Mouse (Mus musculus): ENCODE measurements at regions not wholly inside any gene's neighbourhood (a gene's known extent, or its start where the extent isn't known, plus 50 kb on each side); places are given as distances from the start of the nearest gene placed in this dataset.

DNA sequence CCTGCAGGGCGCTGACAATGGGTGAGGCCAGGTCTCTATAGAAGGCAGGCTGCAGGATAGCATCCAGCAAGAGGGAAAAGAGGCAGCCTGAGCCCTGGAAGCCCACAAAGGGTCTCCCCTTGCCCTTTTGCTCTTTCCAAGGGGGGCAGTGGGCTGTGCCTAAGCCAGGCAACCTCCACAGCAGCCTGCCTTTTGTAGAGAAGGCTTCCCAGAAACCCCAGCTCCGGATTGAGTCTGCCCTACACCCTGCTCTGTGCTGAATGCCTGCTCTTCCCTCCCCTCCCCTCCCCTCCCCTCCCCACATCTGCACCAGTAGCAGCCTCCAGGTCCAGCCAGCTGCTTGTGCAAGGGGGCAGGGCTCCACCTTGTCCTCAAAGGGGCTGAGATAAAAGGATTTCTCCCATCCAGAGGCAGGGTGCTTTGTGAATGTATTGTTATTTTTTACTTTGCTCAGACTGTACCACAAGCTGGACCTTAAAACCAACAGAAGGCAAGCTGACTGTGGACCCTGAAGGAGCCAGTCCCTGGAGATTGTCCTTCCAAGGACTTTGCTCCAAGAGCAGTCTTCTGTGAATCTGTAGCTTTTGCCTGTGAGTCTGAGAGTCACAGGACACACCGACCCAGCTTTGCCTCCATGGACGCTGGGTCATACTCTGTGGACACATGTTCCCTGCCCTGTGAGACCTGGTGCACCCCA, 186.8 kb downstream of the Irx2 start:
- no peak overlapping the region for H3K4me3 ChIP-seq
- TF ChIP-seq CTCF (IDR thresholded peaks at IDR 0.05): no peak
- no peak overlapping the region for H3K27ac ChIP-seq
- DNase-seq: no peak
- intact Hi-C loops (cut with DNase I): no loop called here

DNA sequence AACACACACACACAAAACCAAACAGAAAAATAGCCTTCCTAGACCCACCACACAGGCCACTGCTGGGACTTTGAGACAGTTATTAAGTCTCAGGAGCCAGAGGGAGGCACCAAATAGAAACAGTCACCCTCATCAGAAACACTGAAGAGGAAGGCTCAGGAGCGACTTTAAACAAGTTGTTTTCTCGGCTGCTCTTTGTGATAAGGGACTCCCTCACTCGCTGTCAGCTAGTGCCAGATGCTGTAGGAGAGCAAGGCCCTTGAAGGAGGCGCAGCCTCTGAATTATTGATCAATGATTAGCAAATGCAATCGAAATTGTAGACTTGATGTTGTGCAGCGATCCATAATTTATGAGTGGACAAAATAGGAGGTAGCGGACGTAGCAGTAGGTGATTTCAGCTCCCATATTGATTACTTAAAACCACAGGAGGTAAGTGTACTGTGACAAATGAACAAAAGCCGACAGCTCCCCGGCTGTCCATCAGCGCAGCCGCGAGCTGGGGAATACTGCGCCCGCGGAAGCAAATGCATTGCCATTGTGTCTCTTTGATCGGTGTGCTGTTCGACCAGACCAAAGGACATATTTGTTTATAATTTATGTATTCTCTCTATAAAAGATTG, 187.4 kb downstream of the Irx2 start:
- Histone ChIP-seq H3K4me3 (no peak overlapping the region), H3K27ac (no peak overlapping the region)
- TF ChIP-seq CTCF (IDR thresholded peaks at IDR 0.05): no peak
- DNase-seq: no peak
- intact Hi-C loops (cut with DNase I): no loop called here

DNA sequence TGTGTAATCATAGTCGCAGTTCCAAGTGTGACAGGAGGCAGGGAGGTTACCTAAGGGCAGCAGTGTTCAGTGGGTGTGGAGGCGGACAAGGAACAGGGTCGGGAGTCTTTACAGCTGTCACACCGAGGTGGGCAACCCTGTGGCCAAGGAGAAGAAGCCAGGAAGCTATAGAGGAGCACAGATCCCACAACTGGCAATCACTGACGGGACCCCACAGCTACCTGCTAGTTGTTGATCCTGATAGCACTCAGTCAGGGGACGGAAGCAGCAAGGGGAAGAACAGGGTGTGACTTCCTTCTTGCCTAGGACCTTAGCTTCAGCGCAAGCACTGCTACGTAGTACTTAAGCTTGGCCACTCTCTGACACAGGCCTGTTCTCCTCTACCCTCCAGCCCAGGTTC, 188.2 kb downstream of the Irx2 start:
- intact Hi-C loops (cut with DNase I): no loop called here
- no peak overlapping the region for H3K27ac ChIP-seq
- no peak overlapping the region for H3K4me3 ChIP-seq
- no peak for DNase-seq
- no peak for TF ChIP-seq CTCF (IDR thresholded peaks at IDR 0.05)

DNA sequence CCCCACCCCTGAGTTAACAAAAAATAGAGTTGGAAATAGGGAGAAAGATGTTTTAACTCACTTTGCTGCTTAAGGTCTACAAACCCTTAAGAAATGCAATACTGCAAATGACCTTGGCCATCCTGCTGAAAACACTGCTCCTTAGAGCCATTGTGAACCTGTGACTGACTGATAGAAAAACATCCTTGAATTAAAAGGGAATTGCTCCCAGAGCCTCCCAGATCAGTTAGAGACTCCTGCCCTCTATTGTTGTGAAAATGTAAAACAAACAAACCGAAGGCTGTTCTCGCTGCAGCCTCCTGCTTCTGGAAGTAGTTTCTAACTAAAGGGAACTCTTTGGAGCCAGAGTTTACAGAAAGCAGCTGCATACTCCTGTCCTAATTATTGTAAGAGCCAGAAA, 188.9 kb downstream of the Irx2 start:
- Histone ChIP-seq H3K27ac (no peak overlapping the region), H3K4me3 (no peak overlapping the region)
- no peak for DNase-seq
- no peak for TF ChIP-seq CTCF (IDR thresholded peaks at IDR 0.05)
- intact Hi-C loops (cut with DNase I): no loop called here

DNA sequence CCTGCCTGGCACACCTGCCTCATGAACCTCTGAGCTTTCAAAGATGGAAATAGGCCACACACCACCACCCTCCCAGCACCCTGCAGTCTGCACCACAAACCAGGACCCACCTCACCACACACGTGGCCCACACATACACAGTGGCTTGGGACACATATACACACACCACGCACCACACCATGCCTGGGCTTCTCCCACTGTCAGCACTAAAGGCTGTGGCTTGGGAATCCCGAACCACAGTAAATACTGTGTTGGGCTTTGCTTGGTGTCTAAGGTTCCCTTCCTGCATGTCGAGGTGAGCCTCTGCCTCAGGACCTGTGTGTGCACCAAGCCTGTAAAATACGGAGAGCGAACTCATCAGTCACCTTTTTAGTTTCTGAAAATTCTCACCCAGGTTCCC, 189.3 kb downstream of the Irx2 start:
- Histone ChIP-seq H3K27ac (no peak overlapping the region), H3K4me3 (no peak overlapping the region)
- no peak for TF ChIP-seq CTCF (IDR thresholded peaks at IDR 0.05)
- intact Hi-C loops (cut with DNase I): no loop called here
- DNase-seq: no peak

DNA sequence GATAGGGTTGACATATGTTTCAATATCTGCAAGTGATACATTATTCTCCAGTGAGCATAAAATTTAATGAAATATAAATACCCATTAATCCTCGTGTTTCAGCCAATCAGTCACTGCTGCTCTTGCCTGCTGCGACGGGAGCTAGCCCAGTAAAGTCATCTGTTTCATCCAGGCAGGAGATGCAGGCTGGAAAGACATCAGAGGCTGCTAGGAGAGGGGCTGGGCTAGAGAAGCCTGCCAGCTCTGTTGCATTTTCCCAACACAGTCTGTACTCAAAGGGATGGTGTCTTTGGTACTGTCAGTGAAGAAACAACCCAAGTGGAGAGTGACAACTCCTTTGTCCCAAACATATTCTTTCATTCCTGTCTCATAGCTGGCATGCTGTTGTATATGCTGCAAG, 198.0 kb downstream of the Irx2 start:
- no peak for DNase-seq
- intact Hi-C loops (cut with DNase I): no loop called here
- no peak for TF ChIP-seq CTCF (IDR thresholded peaks at IDR 0.05)
- Histone ChIP-seq H3K27ac (no peak overlapping the region), H3K4me3 (no peak overlapping the region)

DNA sequence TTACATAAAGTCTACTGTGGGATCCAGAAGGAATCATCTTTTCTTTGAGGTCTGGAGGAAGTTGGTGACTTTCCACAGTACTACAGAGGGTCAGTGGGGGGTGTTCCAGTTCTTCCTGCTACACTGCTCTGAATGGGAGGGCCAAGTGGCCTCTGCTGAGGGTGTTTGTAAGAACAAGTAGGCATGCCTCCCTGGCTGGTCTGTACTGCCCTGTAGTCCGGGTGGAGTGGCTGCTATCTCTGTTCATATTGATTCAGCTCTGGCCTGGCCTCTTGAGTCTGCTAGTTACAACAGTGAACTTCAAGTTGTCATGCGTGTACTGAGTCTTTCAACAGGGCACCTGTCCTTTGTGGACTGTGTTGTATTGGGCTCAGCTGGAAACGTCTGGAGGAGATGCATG, 200.7 kb downstream of the Irx2 start:
- no peak for TF ChIP-seq CTCF (IDR thresholded peaks at IDR 0.05)
- intact Hi-C loops (cut with DNase I): no loop called here
- Histone ChIP-seq H3K27ac (no peak overlapping the region), H3K4me3 (no peak overlapping the region)
- DNase-seq: no peak

DNA sequence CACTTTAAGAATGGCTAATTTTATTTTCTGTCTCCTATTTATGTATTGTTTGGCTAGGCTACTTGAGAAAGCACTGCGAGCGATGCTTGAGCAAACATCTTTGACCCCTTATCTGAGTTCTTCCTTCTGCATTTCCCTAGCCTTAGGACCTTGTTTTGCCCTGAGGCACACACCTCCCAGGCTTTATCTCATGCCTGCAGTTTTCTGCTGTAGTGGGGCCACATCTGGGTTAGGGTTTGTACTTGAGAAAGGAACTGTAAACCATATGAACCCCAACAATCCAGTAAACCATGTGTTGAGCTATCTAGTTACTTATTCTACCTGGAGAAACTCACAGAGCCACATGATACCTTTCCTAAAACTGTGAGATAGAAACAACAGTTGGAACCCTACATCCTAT, 204.7 kb downstream of the Irx2 start:
- no peak for TF ChIP-seq CTCF (IDR thresholded peaks at IDR 0.05)
- no peak for DNase-seq
- Histone ChIP-seq H3K27ac (no peak overlapping the region), H3K4me3 (no peak overlapping the region)
- intact Hi-C loops (cut with DNase I): no loop called here

DNA sequence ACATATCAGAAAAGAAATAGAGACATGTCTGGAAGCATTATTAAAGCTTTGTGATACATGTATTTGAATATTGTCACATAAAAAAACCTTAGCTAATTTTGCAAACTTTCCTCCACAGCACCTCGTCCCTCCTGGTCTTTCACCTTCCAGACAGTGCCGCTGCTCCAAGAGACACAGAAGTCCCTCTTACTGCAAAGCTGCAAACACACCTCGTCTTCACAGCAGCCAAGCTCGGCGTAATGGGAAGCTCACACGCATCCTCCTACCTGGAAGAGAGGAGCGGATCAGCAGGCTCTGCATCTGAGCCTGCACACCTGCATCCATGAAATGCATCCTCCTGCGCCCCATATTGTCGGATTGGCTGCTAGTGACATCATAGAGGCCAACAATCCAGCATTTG, 208.4 kb downstream of the Irx2 start:
- TF ChIP-seq CTCF (IDR thresholded peaks at IDR 0.05): no peak
- no peak overlapping the region for H3K4me3 ChIP-seq
- no peak for DNase-seq
- no peak overlapping the region for H3K27ac ChIP-seq
- intact Hi-C loops (cut with DNase I): no loop called here

DNA sequence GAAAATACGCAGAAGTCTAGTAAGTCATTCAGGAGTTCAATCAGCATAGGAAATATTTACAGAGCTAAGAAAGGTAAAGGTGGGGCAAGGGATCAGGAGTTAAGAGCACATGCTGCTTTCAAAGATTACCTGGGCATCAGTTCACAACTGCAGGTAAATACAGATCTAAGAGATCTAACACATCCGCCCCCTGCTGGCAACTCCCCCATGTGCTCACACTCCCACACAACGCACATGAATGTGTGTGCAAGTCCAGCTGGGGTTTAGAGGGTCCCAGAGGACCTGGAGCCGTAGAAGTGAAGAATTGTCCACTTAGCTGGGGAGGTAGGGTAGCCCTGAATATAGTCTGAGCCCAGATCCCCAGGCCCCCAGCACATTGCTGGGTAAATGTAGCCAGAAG, 219.5 kb downstream of the Irx2 start:
- intact Hi-C loops (cut with DNase I): no loop called here
- TF ChIP-seq CTCF (IDR thresholded peaks at IDR 0.05): no peak

DNA sequence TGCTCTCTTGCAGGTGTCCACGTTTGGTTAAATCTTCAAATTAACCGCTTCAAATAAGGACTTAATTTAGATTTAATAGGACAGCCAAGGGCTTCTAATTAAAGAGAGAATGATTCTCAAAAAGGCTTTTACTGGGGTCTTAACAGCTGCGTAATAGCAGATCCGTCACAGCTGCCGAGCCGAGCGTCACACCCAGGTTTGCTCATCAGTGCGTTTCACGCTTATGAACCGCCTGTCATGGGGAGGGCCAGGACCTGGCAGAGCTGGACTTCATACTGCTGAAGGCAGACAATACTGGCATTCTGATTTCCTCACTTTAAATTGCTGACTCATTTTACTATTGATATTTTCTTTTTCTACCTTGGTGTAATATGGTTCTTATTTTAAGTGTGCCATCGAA, 221.2 kb downstream of the Irx2 start:
- no peak for TF ChIP-seq CTCF (IDR thresholded peaks at IDR 0.05)
- Histone ChIP-seq H3K27ac (no peak overlapping the region), H3K4me3 (no peak overlapping the region)
- intact Hi-C loops (cut with DNase I): no loop called here
- no peak for DNase-seq

More for the DNA sequence above, 219.5 kb downstream of the Irx2 start:
- DNase-seq: no peak
- no peak overlapping the region for H3K4me3 ChIP-seq
- H3K27ac ChIP-seq: no peak overlapping the region

DNA sequence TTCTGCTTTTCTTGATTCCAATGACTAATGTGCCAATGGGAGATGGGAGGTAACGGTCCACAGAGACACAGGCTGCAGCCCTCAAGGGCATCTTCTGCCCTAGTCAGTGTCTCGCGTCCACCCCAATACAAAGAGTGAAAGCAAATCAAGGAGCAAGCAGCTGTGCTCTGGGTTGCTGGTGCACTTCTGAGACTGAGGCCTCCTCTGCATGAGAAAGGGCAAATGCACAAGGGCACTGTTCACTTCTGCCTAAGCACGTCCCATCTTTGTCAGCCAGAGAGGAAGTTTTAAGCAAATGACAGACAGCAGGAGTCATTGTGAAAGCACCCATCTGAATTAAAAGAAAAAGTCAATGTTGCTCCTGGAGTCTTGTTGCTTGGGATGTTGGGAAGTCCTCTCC, 224.3 kb downstream of the Irx2 start:
- intact Hi-C loops (cut with DNase I): no loop called here
- Histone ChIP-seq H3K4me3 (no peak overlapping the region), H3K27ac (no peak overlapping the region)
- DNase-seq: no peak
- TF ChIP-seq CTCF (IDR thresholded peaks at IDR 0.05): no peak

DNA sequence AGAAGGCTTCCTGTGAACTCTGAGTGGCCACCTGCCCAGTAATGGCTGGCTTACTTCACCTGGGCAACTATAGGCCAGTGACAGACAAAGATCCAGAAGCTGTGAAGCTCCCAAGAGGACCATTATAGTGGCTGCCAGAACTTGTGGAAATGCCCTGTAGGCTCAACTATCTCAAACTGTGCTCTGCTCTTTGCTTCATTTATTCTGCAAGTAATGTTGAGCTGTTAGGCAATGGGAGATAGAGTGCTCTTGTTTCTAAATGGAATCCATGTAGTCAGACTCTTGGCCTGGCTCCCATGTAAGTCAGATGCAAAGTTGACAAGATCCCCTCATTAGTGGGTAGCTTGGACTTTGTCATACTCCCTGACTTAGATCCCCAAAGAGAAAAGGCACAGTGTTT, 247.3 kb downstream of the Irx2 start:
- DNase-seq: no peak
- Histone ChIP-seq H3K4me3 (no peak overlapping the region), H3K27ac (no peak overlapping the region)
- TF ChIP-seq CTCF (IDR thresholded peaks at IDR 0.05): no peak
- intact Hi-C loops (cut with DNase I): no loop called here

DNA sequence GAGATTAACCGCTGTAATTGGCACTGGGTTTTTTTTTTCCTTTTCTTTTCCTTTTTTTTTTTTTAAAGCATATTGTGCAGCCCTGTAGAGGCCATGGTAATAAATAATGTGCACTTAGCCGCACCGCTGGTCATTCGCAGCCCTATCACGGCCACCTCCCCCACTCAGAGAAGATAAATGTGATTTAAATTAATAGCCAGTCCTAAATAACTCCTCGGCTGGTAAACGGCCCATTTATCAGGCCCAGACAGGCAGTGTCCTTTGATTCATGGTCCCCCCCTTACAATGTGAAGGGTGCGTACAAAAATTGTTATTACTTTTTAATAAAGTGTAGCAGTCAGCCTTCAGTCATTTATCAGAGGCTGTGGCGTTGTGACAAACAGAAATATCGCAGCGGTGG, 266.4 kb downstream of the Irx2 start:
- no peak for TF ChIP-seq CTCF (IDR thresholded peaks at IDR 0.05)

More for the DNA sequence above, 266.4 kb downstream of the Irx2 start:
- Histone ChIP-seq H3K4me3 (no peak overlapping the region), H3K27ac (no peak overlapping the region)
- DNase-seq: no peak
- intact Hi-C loops (cut with DNase I): no loop called here
